Mouse (Mus musculus) spleen, adult 2 months (tissue): ENCODE measurements around the gene Scp2. TPM values are rescaled to one million over a fixed set of nuclear protein-coding genes. Genes with fewer than 3 reads are reported as not detected.

Source experiments
- DNase-seq, 2 experiments: peaks; one replicate each; pipeline versions ENCODE4 v3.0.0 to v3.0.0-alpha.2; 2012 to 2021; ENCODE audit warnings: low spot score in 2 of 2, low read depth in 1 of 2
- H3K27ac ChIP-seq: fragments of 200-500 bp; 2 replicates; pipeline ENCODE4 v1.5.1; 2012; ENCODE audit warnings: low read length, inconsistent platforms; ENCODE audit not compliant: insufficient read depth
- H3K27me3 ChIP-seq: fragments of 200-500 bp; 2 replicates; pipeline ENCODE4 v1.6.1; 2012; ENCODE audit warnings: mild to moderate bottlenecking, moderate library complexity, low read length, inconsistent platforms; ENCODE audit not compliant: control insufficient read depth, insufficient read depth
- H3K36me3 ChIP-seq: fragments of 200-500 bp; 2 replicates; pipeline ENCODE4 v1.6.1; 2012; ENCODE audit warnings: mild to moderate bottlenecking, low read length, inconsistent platforms; ENCODE audit not compliant: control insufficient read depth, insufficient read depth
- H3K4me1 ChIP-seq: fragments of 200-500 bp; 2 replicates; pipeline ENCODE4 v1.6.1; 2011; ENCODE audit warnings: inconsistent platforms; ENCODE audit not compliant: control insufficient read depth, insufficient read depth, insufficient read length
- H3K4me3 ChIP-seq: fragments of 200-500 bp; 2 replicates; pipeline ENCODE4 v1.5.1; 2011; ENCODE audit warnings: mild to moderate bottlenecking, inconsistent platforms; ENCODE audit not compliant: insufficient read depth, insufficient read length; ENCODE audit errors: extremely low read depth
- CTCF ChIP-seq: fragments of 200-500 bp; IDR thresholded peaks from 2 replicates; pipeline ENCODE4 v1.5.1; 2011; ENCODE audit warnings: mild to moderate bottlenecking, inconsistent platforms; ENCODE audit not compliant: insufficient read depth, insufficient read length, insufficient replicate concordance; ENCODE audit errors: extremely low read depth
- POLR2A ChIP-seq: fragments of 200-500 bp; IDR thresholded peaks from 2 replicates; pipeline ENCODE4 v1.6.1; 2011; ENCODE audit warnings: low read depth, low read length, inconsistent platforms
- WGBS: fragments of 180-500 bp; shearing (Covaris S2); methylation state at CpG from one replicate; pipeline ENCODE4 v1.1.7; 2018; 5-methylcytosine and 5-hydroxymethylcytosine counted together
- polyA plus RNA-seq: library from polyadenylated mRNA; depleted of rRNA; stranded (reverse); fragments of >200 nt; gene quantifications from 2 replicates; pipeline ENCODE4 v1.2.3, GENCODE M21; 2012; rRNA removed

Gene Scp2
- polyA plus RNA-seq, result 38.6 and 54.0 TPM in 2 replicates

- no peaks in the 10 kb centered on the region for H3K36me3 ChIP-seq
- no peak within 1 kb of the TSS for H3K4me3 ChIP-seq
- no peaks in the 10 kb centered on the region for H3K27me3 ChIP-seq
- H3K27ac ChIP-seq, result no peak within 1 kb of the TSS
- WGBS, result 90% methylated on average over 1 of the region's 1 CpGs
- TF ChIP-seq CTCF, result no peak
- no peak for TF ChIP-seq POLR2A
- no peak for DNase-seq
- no peaks in the 10 kb centered on the region for H3K4me1 ChIP-seq
These were observed at the start of gene Scp2 for GRCm38 (mm10) chr4:108144880-108145279. Gene Scp2, minus strand, starts transcription at chr4:108144998.

GRCm38 (mm10) chr4:108192821-108193323 is 48.1 kb upstream of the Scp2 start:
- H3K36me3 ChIP-seq, result no peaks in the 10 kb centered on the region
- WGBS, result 78% methylated on average over 2 of the region's 2 CpGs

GRCm38 (mm10) chr4:108182278-108182677 is 37.5 kb upstream of the Scp2 start:
- TF ChIP-seq POLR2A (no peak), CTCF (no peak)
- Histone ChIP-seq H3K4me3 (no peak overlapping the region), H3K4me1 (no peaks in the 10 kb centered on the region), H3K27me3 (no peaks in the 10 kb centered on the region), H3K36me3 (no peaks in the 10 kb centered on the region), H3K27ac (no peak overlapping the region)
- 71% methylated on average over 1 of the region's 1 CpGs for WGBS
- no peak for DNase-seq

More at GRCm38 (mm10) chr4:108192821-108193323, 48.1 kb upstream of the Scp2 start:
- no peak overlapping the region for H3K4me3 ChIP-seq
- H3K4me1 ChIP-seq, result no peaks in the 10 kb centered on the region
- no peak for TF ChIP-seq POLR2A
- no peak for TF ChIP-seq CTCF
- no peak for DNase-seq
- no peaks in the 10 kb centered on the region for H3K27me3 ChIP-seq
- H3K27ac ChIP-seq, result no peak overlapping the region

GRCm38 (mm10) chr4:108168056-108168455 is 23.3 kb upstream of the Scp2 start:
- DNase-seq, result no peak
- H3K4me3 ChIP-seq, result no peak overlapping the region
- peaks cover 6% of the 10 kb centered on the region for H3K27me3 ChIP-seq
- peaks cover 2% of the 10 kb centered on the region for H3K4me1 ChIP-seq
- H3K27ac ChIP-seq, result no peak overlapping the region
- H3K36me3 ChIP-seq, result no peaks in the 10 kb centered on the region
- 79% methylated on average over 6 of the region's 6 CpGs for WGBS
- TF ChIP-seq CTCF (no peak), POLR2A (no peak)

- H3K27me3 ChIP-seq, result peaks cover 7% of the 10 kb centered on the region
- TF ChIP-seq POLR2A, result no peak
- no peak for TF ChIP-seq CTCF
- H3K4me3 ChIP-seq, result no peak overlapping the region
- WGBS, result 60% methylated on average over 4 of the region's 4 CpGs
- peaks cover 2% of the 10 kb centered on the region for H3K4me1 ChIP-seq
- H3K27ac ChIP-seq, result no peak overlapping the region
- DNase-seq, result no peak
- no peaks in the 10 kb centered on the region for H3K36me3 ChIP-seq
These were observed 22.1 kb upstream of the Scp2 start for GRCm38 (mm10) chr4:108166874-108167273.

GRCm38 (mm10) chr4:108165152-108165895 is 20.5 kb upstream of the Scp2 start, which contains the start of gene Echdc2:
Gene Echdc2, plus strand, starts transcription at chr4:108165437.
- no peak for DNase-seq
- Histone ChIP-seq H3K27me3 (peaks cover 7% of the 10 kb centered on the region), H3K36me3 (no peaks in the 10 kb centered on the region), H3K27ac (no peak within 1 kb of the TSS), H3K4me1 (peaks cover 2% of the 10 kb centered on the region), H3K4me3 (0 out of 2 replicates have a peak within 1 kb of the TSS, but pooled peaks have one; percentile 37)
- WGBS, result 3% methylated on average over 43 of the region's 43 CpGs
- TF ChIP-seq POLR2A (no peak), CTCF (no peak)

GRCm38 (mm10) chr4:108163291-108163690 is 18.5 kb upstream of the Scp2 start:
- DNase-seq, result no peak
- no peak overlapping the region for H3K4me3 ChIP-seq
- H3K27me3 ChIP-seq, result peaks cover 7% of the 10 kb centered on the region
- TF ChIP-seq CTCF (no peak), POLR2A (no peak)
- H3K36me3 ChIP-seq, result no peaks in the 10 kb centered on the region
- WGBS, result 85% methylated on average over 3 of the region's 3 CpGs
- H3K4me1 ChIP-seq, result peaks cover 2% of the 10 kb centered on the region
- H3K27ac ChIP-seq, result no peak overlapping the region
